Mouse (Mus musculus): ENCODE data around the gene Fign. TPM values are rescaled to one million over a fixed set of nuclear protein-coding genes. Genes with fewer than 3 reads are reported as not detected.

Fign gene
- polyA plus RNA-seq, 1 experiment from 2014 or later = 5.1 TPM

GRCm38 (mm10) chr2:64098618-64099320 lies 931 bp upstream of the Fign start:
- peak; percentile 61 for TF ChIP-seq CTCF (IDR thresholded peaks at IDR 0.05; ENCODE audit: low read depth)
- WGBS = 3% methylated on average over 21 of the region's 21 CpGs
- H3K27me3 ChIP-seq (ENCODE audit: insufficient read depth, low read length) = no peaks in the 10 kb centered on the region
- no peaks in the 10 kb centered on the region; the same call in 1 of the 2 replicates for H3K4me1 ChIP-seq (ENCODE audit: insufficient read depth)
- H3K4me2 ChIP-seq = peak overlapping the region; percentile 69
- DNase-seq (peak; percentile 73), ATAC-seq (ENCODE audit: insufficient read depth) (peak; percentile 89)
- H3K4me3 ChIP-seq (ENCODE audit: low read depth, low read length) = peak overlapping the region; percentile 71
- H3K9ac ChIP-seq = peak overlapping the region; percentile 91
- H3K36me3 ChIP-seq (ENCODE audit: insufficient read depth) = no peaks in the 10 kb centered on the region
- H3K27ac ChIP-seq (ENCODE audit: low read depth) = peak overlapping the region; percentile 98
- no peaks in the 10 kb centered on the region for H3K9me3 ChIP-seq (ENCODE audit: low read depth, low read length)

DNA sequence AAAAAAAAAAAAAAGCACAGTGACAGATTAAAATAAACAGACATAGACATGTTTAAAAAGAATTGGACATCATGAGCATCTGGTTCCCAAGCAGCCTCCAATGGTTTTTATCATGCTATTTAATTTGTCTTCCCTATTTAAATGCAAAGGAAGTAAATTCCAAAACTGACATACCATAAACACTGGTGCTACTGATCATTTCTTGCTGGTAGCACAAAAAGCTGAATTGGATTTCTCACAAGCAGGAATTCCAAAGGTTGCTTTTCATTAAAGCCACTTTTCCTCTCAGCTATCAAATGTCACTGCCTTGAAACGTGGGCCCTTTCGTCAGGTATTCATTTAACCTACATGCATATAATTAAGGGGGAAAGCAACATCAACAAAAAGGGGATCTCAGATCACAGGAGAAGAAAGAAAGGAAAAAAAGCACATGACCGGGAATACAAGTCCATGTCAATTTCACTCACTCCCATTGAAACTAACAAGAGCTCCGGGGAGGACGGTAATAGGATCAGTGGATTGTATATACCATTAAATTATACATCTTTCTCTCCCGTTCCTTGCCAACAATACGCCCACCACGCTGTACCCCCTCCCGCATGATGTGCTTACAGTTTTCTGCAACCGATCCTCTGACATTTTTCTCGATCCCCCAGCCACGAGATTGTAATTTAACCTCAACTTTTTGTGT lies 972 bp downstream of the Fign start:
- no peaks in the 10 kb centered on the region for H3K9me3 ChIP-seq (ENCODE audit: low read depth, low read length)
- peak; percentile 67 for DNase-seq
- H3K4me3 ChIP-seq (ENCODE audit: low read depth, low read length) = peak overlapping the region; percentile 71
- H3K27ac ChIP-seq (ENCODE audit: low read depth) = peak overlapping the region; percentile 44
- H3K27me3 ChIP-seq (ENCODE audit: insufficient read depth, low read length) = no peaks in the 10 kb centered on the region
- peak overlapping the region; percentile 91 for H3K9ac ChIP-seq
- no peak for TF ChIP-seq CTCF (IDR thresholded peaks at IDR 0.05; ENCODE audit: low read depth)
- H3K4me2 ChIP-seq = peak overlapping the region; percentile 69
- H3K4me1 ChIP-seq (ENCODE audit: insufficient read depth) = no peaks in the 10 kb centered on the region; the same call in 1 of the 2 replicates
- 1% methylated on average over 12 of the region's 12 CpGs for WGBS
- H3K36me3 ChIP-seq (ENCODE audit: insufficient read depth) = no peaks in the 10 kb centered on the region
- no peak for ATAC-seq (ENCODE audit: insufficient read depth)

- Histone ChIP-seq H3K9me3 (ENCODE audit: low read depth, low read length) (no peaks in the 10 kb centered on the region), H3K9ac (no peak overlapping the region), H3K4me1 (ENCODE audit: insufficient read depth) (no peaks in the 10 kb centered on the region; the same call in 1 of the 2 replicates), H3K4me2 (peak overlapping the region; percentile 69), H3K27ac (ENCODE audit: low read depth) (no peak overlapping the region), H3K36me3 (ENCODE audit: insufficient read depth) (no peaks in the 10 kb centered on the region), H3K4me3 (ENCODE audit: low read depth, low read length) (peak overlapping the region; percentile 71), H3K27me3 (ENCODE audit: insufficient read depth, low read length) (no peaks in the 10 kb centered on the region)
- ATAC-seq (ENCODE audit: insufficient read depth) (no peak), DNase-seq (no peak)
- no peak for TF ChIP-seq CTCF (IDR thresholded peaks at IDR 0.05; ENCODE audit: low read depth)
- WGBS = 33% methylated on average over 5 of the region's 5 CpGs
These were observed 1.7 kb downstream of the Fign start for GRCm38 (mm10) chr2:64096176-64096575.

GRCm38 (mm10) chr2:64095561-64095960 lies 2.3 kb downstream of the Fign start:
- H3K4me3 ChIP-seq (ENCODE audit: low read depth, low read length) = peak overlapping the region; percentile 11; the same call in 1 of the 2 replicates
- no peaks in the 10 kb centered on the region; the same call in 1 of the 2 replicates for H3K4me1 ChIP-seq (ENCODE audit: insufficient read depth)
- H3K4me2 ChIP-seq = peak overlapping the region; percentile 53
- TF ChIP-seq CTCF (IDR thresholded peaks at IDR 0.05; ENCODE audit: low read depth) = no peak
- H3K9ac ChIP-seq = no peak overlapping the region; the same call in 1 of the 2 replicates
- DNase-seq = no peak
- H3K27ac ChIP-seq (ENCODE audit: low read depth) = no peak overlapping the region
- no peaks in the 10 kb centered on the region for H3K36me3 ChIP-seq (ENCODE audit: insufficient read depth)
- 34% methylated on average over 5 of the region's 5 CpGs for WGBS
- H3K9me3 ChIP-seq (ENCODE audit: low read depth, low read length) = no peaks in the 10 kb centered on the region
- no peak for ATAC-seq (ENCODE audit: insufficient read depth)
- H3K27me3 ChIP-seq (ENCODE audit: insufficient read depth, low read length) = no peaks in the 10 kb centered on the region

DNA sequence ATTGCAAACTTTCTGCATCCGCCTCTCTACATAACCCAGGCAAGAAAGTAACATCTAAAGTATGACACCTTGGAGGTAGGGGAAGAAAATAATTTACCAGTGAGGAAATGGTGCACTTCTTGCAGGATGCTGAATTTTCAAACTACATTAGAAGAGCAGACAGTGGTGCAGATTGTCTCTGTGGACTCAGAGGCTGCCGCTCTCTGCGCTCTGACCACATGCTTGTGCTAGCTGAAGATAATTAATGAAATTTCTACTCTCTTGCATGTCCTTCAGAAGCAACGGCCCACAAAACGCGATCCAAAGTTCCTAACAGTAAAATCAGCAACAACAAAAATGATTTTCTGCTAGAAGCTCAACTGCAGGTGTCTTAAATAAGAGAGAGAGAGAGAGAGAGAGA lies 4.8 kb downstream of the Fign start:
- DNase-seq = no peak
- H3K9ac ChIP-seq = no peak overlapping the region
- no peaks in the 10 kb centered on the region; the same call in 1 of the 2 replicates for H3K4me1 ChIP-seq (ENCODE audit: insufficient read depth)
- whole genome bisulfite sequencing = 62% methylated on average over 6 of the region's 6 CpGs
- TF ChIP-seq CTCF (IDR thresholded peaks at IDR 0.05; ENCODE audit: low read depth) = no peak
- no peak overlapping the region for H3K27ac ChIP-seq (ENCODE audit: low read depth)
- H3K4me2 ChIP-seq = no peak overlapping the region
- H3K27me3 ChIP-seq (ENCODE audit: insufficient read depth, low read length) = no peaks in the 10 kb centered on the region
- no peak for ATAC-seq (ENCODE audit: insufficient read depth)
- H3K4me3 ChIP-seq (ENCODE audit: low read depth, low read length) = no peak overlapping the region
- H3K9me3 ChIP-seq (ENCODE audit: low read depth, low read length) = no peaks in the 10 kb centered on the region
- no peaks in the 10 kb centered on the region for H3K36me3 ChIP-seq (ENCODE audit: insufficient read depth)

- Histone ChIP-seq H3K36me3 (ENCODE audit: insufficient read depth) (no peaks in the 10 kb centered on the region), H3K27ac (ENCODE audit: low read depth) (no peak overlapping the region), H3K27me3 (ENCODE audit: insufficient read depth, low read length) (no peaks in the 10 kb centered on the region), H3K9ac (no peak overlapping the region), H3K9me3 (ENCODE audit: low read depth, low read length) (no peaks in the 10 kb centered on the region), H3K4me1 (ENCODE audit: insufficient read depth) (peaks cover 4% of the 10 kb centered on the region; the same call in 1 of the 2 replicates), H3K4me3 (ENCODE audit: low read depth, low read length) (no peak overlapping the region), H3K4me2 (no peak overlapping the region)
- TF ChIP-seq CTCF (IDR thresholded peaks at IDR 0.05; ENCODE audit: low read depth) = no peak
- DNase-seq = no peak
- ATAC-seq (ENCODE audit: insufficient read depth) = no peak
- WGBS = 77% methylated on average over 5 of the region's 5 CpGs
These were observed 13.9 kb downstream of the Fign start for GRCm38 (mm10) chr2:64083853-64084427.

GRCm38 (mm10) chr2:64079765-64080164 lies 18.1 kb downstream of the Fign start:
- WGBS = 7% methylated on average over 4 of the region's 4 CpGs
- peak; percentile 42 for DNase-seq
- ATAC-seq (ENCODE audit: insufficient read depth) = peak; percentile 69
- Histone ChIP-seq H3K9ac (no peak overlapping the region), H3K27me3 (ENCODE audit: insufficient read depth, low read length) (no peaks in the 10 kb centered on the region), H3K4me2 (no peak overlapping the region), H3K4me1 (ENCODE audit: insufficient read depth) (peaks cover 11% of the 10 kb centered on the region; the same call in 1 of the 2 replicates), H3K4me3 (ENCODE audit: low read depth, low read length) (no peak overlapping the region), H3K27ac (ENCODE audit: low read depth) (no peak overlapping the region), H3K36me3 (ENCODE audit: insufficient read depth) (no peaks in the 10 kb centered on the region), H3K9me3 (ENCODE audit: low read depth, low read length) (no peaks in the 10 kb centered on the region)
- no peak for TF ChIP-seq CTCF (IDR thresholded peaks at IDR 0.05; ENCODE audit: low read depth)

Measured in lung, embryonic 14.5 days (tissue).